Mouse (Mus musculus) liver, postnatal 0 days (tissue): Measurements from ENCODE around the gene Slc7a1. TPM values are rescaled to one million over a fixed set of nuclear protein-coding genes. Genes with fewer than 3 reads are reported as not detected.

Experiments used
- ATAC-seq: fragments of 200-750 bp; cut with Nextera tagmentation; 2 replicates; pipeline ENCODE4 v1.8.0; 2017; ENCODE audit warnings: mild to moderate bottlenecking, moderate library complexity
- DNase-seq: peaks from one replicate; pipeline ENCODE4 v3.0.0-alpha.2; 2016
- H3K27ac ChIP-seq: fragments of 300-500 bp; sonication (generic); 2 replicates; pipeline ENCODE4 v1.5.1; 2014; ENCODE audit warnings: antibody characterized with exemption, moderate library complexity, mild to moderate bottlenecking, low read depth
- H3K27me3 ChIP-seq: fragments of 300-500 bp; sonication (generic); 2 replicates; pipeline ENCODE4 v1.6.1; 2014; ENCODE audit warnings: low read length, control low read depth, mixed read lengths; ENCODE audit not compliant: insufficient read depth
- H3K36me3 ChIP-seq: fragments of 300-500 bp; sonication (generic); replicated peaks from 2 replicates; pipeline ENCODE4 v1.6.1; 2014; ENCODE audit warnings: mild to moderate bottlenecking, control low read depth, low read length, moderate library complexity, mixed read lengths; ENCODE audit not compliant: insufficient read depth
- H3K4me1 ChIP-seq: fragments of 300-500 bp; sonication (generic); 2 replicates; pipeline ENCODE4 v1.6.1; 2014; ENCODE audit warnings: antibody characterized with exemption, mild to moderate bottlenecking, control low read depth; ENCODE audit not compliant: insufficient read depth
- H3K4me2 ChIP-seq: fragments of 300-500 bp; sonication (generic); 2 replicates; pipeline ENCODE4 v1.6.1; 2014; ENCODE audit warnings: low read depth, mild to moderate bottlenecking, low read length, moderate library complexity, mixed read lengths
- H3K4me3 ChIP-seq: fragments of 300-500 bp; sonication (generic); 2 replicates; pipeline ENCODE4 v1.5.1; 2014; ENCODE audit warnings: low read depth, low read length
- H3K9ac ChIP-seq: fragments of 300-500 bp; sonication (generic); replicated peaks from 2 replicates; pipeline ENCODE4 v1.6.1; 2014; ENCODE audit warnings: mild to moderate bottlenecking, moderate library complexity
- H3K9me3 ChIP-seq: fragments of 300-500 bp; sonication (generic); 2 replicates; pipeline ENCODE4 v1.6.1; 2016; ENCODE audit warnings: mild to moderate bottlenecking, control low read depth, low read length, mixed read lengths
- CTCF ChIP-seq: sonication (generic); IDR thresholded peaks from 2 replicates; pipeline ENCODE4 v1.5.1; 2016; ENCODE audit warnings: antibody characterized with exemption, low read depth
- EP300 ChIP-seq: IDR thresholded peaks from 2 replicates; pipeline ENCODE4 v1.6.1; 2016; ENCODE audit warnings: antibody characterized with exemption, low read depth, mild to moderate bottlenecking
- WGBS: fragments of 180-500 bp; shearing (Covaris S2); extraction: QIAGEN DNeasy Blood & Tissue Kit; methylation state at CpG from one replicate; pipeline ENCODE4 v1.1.7; 2014; ENCODE audit not compliant: insufficient replicate concordance; 5-methylcytosine and 5-hydroxymethylcytosine counted together
- polyA plus RNA-seq: library from polyadenylated mRNA; unstranded; fragments of >200 nt; fragmentation: Nextera tagmentation; extraction: Ambion mirVana; gene quantifications from 2 replicates; pipeline ENCODE4 v1.2.1, GENCODE M21; 2015

The Slc7a1 gene
- polyA plus RNA-seq, 1 experiment from 2014 or later = 6.5 TPM

- Histone ChIP-seq H3K9me3 (no peaks in the 10 kb centered on the region), H3K9ac (peak overlapping the region; percentile 80; the same call in 1 of the 2 replicates), H3K27me3 (peaks cover 3% of the 10 kb centered on the region; the same call in 1 of the 2 replicates), H3K4me3 (peak overlapping the region; percentile 79), H3K4me2 (peak overlapping the region; percentile 98), H3K27ac (no peak overlapping the region; the same call in 1 of the 2 replicates), H3K36me3 (peaks cover 3% of the 10 kb centered on the region), H3K4me1 (peaks cover 9% of the 10 kb centered on the region)
- ATAC-seq (no peak), DNase-seq (no peak)
- 26% methylated on average over 6 of the region's 6 CpGs for WGBS
- TF ChIP-seq CTCF = no peak
- no peak for TF ChIP-seq EP300
Observed at GRCm38 (mm10) chr5:148398451-148398765, 1.3 kb downstream of the Slc7a1 start.

GRCm38 (mm10) chr5:148397911-148398310 lies 1.8 kb downstream of the Slc7a1 start:
- peaks cover 3% of the 10 kb centered on the region for H3K36me3 ChIP-seq
- H3K27me3 ChIP-seq = peaks cover 3% of the 10 kb centered on the region; the same call in 1 of the 2 replicates
- peak overlapping the region; percentile 98 for H3K4me2 ChIP-seq
- no peak for TF ChIP-seq EP300
- TF ChIP-seq CTCF = no peak
- H3K9me3 ChIP-seq = no peaks in the 10 kb centered on the region
- 67% methylated on average over 5 of the region's 5 CpGs for WGBS
- H3K4me3 ChIP-seq = peak overlapping the region; percentile 79; the same call in 1 of the 2 replicates
- H3K9ac ChIP-seq = no peak overlapping the region
- DNase-seq = no peak
- ATAC-seq = no peak
- peaks cover 9% of the 10 kb centered on the region for H3K4me1 ChIP-seq
- no peak overlapping the region for H3K27ac ChIP-seq

- WGBS = 63% methylated on average over 4 of the region's 4 CpGs
- ATAC-seq (no peak), DNase-seq (no peak)
- H3K4me3 ChIP-seq = no peak overlapping the region
- H3K9me3 ChIP-seq = no peaks in the 10 kb centered on the region
- TF ChIP-seq CTCF = no peak
- no peak for TF ChIP-seq EP300
- peaks cover 3% of the 10 kb centered on the region; the same call in 1 of the 2 replicates for H3K27me3 ChIP-seq
- H3K27ac ChIP-seq = no peak overlapping the region
- H3K4me2 ChIP-seq = peak overlapping the region; percentile 98; the same call in 1 of the 2 replicates
- no peak overlapping the region for H3K9ac ChIP-seq
- H3K36me3 ChIP-seq = peaks cover 3% of the 10 kb centered on the region
- H3K4me1 ChIP-seq = peaks cover 9% of the 10 kb centered on the region
Observed at GRCm38 (mm10) chr5:148397418-148397817, 2.3 kb downstream of the Slc7a1 start.

GRCm38 (mm10) chr5:148393316-148393715 lies 6.4 kb downstream of the Slc7a1 start:
- ATAC-seq (no peak), DNase-seq (no peak)
- Histone ChIP-seq H3K36me3 (peaks cover 5% of the 10 kb centered on the region), H3K4me3 (no peak overlapping the region), H3K4me1 (peaks cover 6% of the 10 kb centered on the region), H3K4me2 (no peak overlapping the region), H3K27me3 (no peaks in the 10 kb centered on the region), H3K9ac (no peak overlapping the region), H3K9me3 (no peaks in the 10 kb centered on the region), H3K27ac (no peak overlapping the region)
- WGBS = 75% methylated on average over 8 of the region's 8 CpGs
- TF ChIP-seq EP300 (no peak), CTCF (no peak)

- Histone ChIP-seq H3K36me3 (peaks cover 7% of the 10 kb centered on the region), H3K9me3 (0 out of 2 replicates have a peak, but pooled peaks cover under 1% of the 10 kb centered on the region), H3K4me2 (no peak overlapping the region), H3K4me3 (no peak overlapping the region), H3K4me1 (peaks cover 4% of the 10 kb centered on the region), H3K27ac (no peak overlapping the region), H3K27me3 (no peaks in the 10 kb centered on the region), H3K9ac (no peak overlapping the region)
- 85% methylated on average over 6 of the region's 6 CpGs for WGBS
- no peak for TF ChIP-seq CTCF
- no peak for TF ChIP-seq EP300
- no peak for DNase-seq
- no peak for ATAC-seq
Observed at GRCm38 (mm10) chr5:148392831-148393230, 6.9 kb downstream of the Slc7a1 start.

GRCm38 (mm10) chr5:148389007-148389970 lies 10.4 kb downstream of the Slc7a1 start:
- peaks cover 4% of the 10 kb centered on the region; the same call in 1 of the 2 replicates for H3K4me1 ChIP-seq
- no peak overlapping the region for H3K9ac ChIP-seq
- H3K4me2 ChIP-seq = peak overlapping the region; percentile 47
- no peaks in the 10 kb centered on the region for H3K27me3 ChIP-seq
- ATAC-seq (peak; percentile 95), DNase-seq (peak; percentile 42)
- TF ChIP-seq CTCF (no peak), EP300 (peak; percentile 70)
- no peak overlapping the region for H3K4me3 ChIP-seq
- 0 out of 2 replicates have a peak, but pooled peaks cover 4% of the 10 kb centered on the region for H3K9me3 ChIP-seq
- WGBS = 77% methylated on average over 15 of the region's 15 CpGs
- peak overlapping the region; percentile 46 for H3K27ac ChIP-seq
- peaks cover 7% of the 10 kb centered on the region for H3K36me3 ChIP-seq
